Mouse (Mus musculus) 416B (cell line): Measurements from ENCODE around the gene Invs.

Source experiments
- DNase-seq: peaks from one replicate; pipeline ENCODE4 v3.0.0; 2011; ENCODE audit warnings: low read depth

Gene Invs

GRCm38 (mm10) chr4:48458436-48458835, 178.9 kb downstream of the Invs start:
- DNase-seq, result no peak

GRCm38 (mm10) chr4:48461060-48461459, 181.5 kb downstream of the Invs start:
- no peak for DNase-seq

- no peak for DNase-seq
These were observed 191.4 kb downstream of the Invs start for GRCm38 (mm10) chr4:48470977-48471376.

GRCm38 (mm10) chr4:48472052-48472791, 192.7 kb downstream of the Invs start:
- peak; percentile 43 for DNase-seq

GRCm38 (mm10) chr4:48472792-48473650, 193.5 kb downstream of the Invs start, which contains the start of gene Tex10:
Gene Tex10, minus strand, starts transcription at chr4:48473459.
- DNase-seq, result peak; percentile 88

- DNase-seq, result peak; percentile 9
These were observed 194.1 kb downstream of the Invs start for GRCm38 (mm10) chr4:48473651-48474011.

- DNase-seq, result peak; percentile 71
These were observed 201.7 kb downstream of the Invs start for GRCm38 (mm10) chr4:48481287-48481686.
